Mouse (Mus musculus) right cerebral cortex, postnatal 36 days (tissue): ENCODE results near the gene Tmem151a.

Experiments used
- DNase-seq, 2 experiments: peaks; one replicate each; pipeline ENCODE4 v3.0.0; 2022; ENCODE audit warnings: low spot score in 2 of 2, mixed read lengths in 1 of 2

Tmem151a gene

GRCm38 (mm10) chr19:5068570-5069234 is 16.6 kb downstream of the Tmem151a start:
- no peak for DNase-seq

DNA sequence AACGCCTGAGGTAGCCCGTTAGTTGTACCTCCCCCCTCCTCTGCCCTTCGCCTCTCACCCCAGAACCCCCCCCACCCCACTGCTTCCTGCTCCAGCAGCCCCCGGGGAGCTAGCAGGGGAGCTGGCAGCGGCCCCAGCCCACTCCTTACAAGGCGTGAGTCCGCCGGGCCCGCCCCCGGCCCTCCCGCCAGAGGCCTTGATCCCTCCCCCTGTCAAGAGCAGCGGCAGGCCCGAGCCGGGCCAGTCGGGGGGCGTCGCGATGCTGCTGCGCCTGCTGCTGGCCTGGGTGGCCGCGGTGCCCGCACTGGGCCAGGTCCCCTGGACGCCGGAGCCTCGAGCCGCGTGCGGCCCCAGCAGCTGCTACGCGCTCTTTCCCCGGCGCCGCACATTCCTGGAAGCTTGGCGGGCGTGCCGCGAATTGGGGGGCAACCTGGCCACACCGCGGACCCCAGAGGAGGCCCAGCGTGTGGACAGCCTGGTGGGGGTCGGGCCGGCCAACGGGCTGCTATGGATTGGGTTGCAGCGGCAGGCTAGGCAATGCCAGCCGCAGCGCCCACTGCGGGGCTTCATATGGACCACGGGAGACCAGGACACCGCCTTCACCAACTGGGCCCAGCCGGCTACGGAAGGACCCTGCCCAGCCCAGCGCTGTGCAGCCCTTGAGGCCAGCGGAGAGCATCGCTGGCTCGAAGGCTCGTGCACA is 17.3 kb downstream of the Tmem151a start, which contains the start of gene Cd248:
TSS of gene Cd248 (plus strand) at position 212 of the 703 bp plus-strand sequence.
- DNase-seq = no peak

GRCm38 (mm10) chr19:5067040-5067799 is 18.1 kb downstream of the Tmem151a start:
- no peak for DNase-seq

GRCm38 (mm10) chr19:5065104-5065503 is 20.2 kb downstream of the Tmem151a start:
- DNase-seq = no peak

GRCm38 (mm10) chr19:5062446-5062845 is 22.9 kb downstream of the Tmem151a start:
- no peak for DNase-seq

DNA sequence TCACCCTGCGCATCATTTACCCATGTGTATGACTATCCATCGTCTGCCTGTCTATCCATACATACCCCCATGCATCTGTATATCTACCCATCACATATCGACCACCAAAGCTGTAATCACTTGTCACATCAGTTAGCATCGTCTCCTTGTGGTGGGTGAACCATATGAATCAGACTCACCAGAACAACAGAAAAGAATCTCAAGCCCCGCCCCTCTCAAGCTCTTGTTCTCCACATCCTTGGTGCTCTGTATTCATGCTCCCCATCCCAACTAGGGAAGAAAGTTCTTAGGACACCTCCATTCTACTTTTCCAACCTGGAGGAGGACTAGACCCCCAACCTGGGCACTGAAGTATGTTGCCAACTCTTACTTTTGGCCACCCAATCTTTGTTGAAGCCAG is 23.3 kb downstream of the Tmem151a start:
- DNase-seq = no peak

- DNase-seq = no peak
Observed at GRCm38 (mm10) chr19:5060365-5061330, 24.7 kb downstream of the Tmem151a start.

GRCm38 (mm10) chr19:5058801-5059771 is 26.2 kb downstream of the Tmem151a start:
- no peak for DNase-seq

DNA sequence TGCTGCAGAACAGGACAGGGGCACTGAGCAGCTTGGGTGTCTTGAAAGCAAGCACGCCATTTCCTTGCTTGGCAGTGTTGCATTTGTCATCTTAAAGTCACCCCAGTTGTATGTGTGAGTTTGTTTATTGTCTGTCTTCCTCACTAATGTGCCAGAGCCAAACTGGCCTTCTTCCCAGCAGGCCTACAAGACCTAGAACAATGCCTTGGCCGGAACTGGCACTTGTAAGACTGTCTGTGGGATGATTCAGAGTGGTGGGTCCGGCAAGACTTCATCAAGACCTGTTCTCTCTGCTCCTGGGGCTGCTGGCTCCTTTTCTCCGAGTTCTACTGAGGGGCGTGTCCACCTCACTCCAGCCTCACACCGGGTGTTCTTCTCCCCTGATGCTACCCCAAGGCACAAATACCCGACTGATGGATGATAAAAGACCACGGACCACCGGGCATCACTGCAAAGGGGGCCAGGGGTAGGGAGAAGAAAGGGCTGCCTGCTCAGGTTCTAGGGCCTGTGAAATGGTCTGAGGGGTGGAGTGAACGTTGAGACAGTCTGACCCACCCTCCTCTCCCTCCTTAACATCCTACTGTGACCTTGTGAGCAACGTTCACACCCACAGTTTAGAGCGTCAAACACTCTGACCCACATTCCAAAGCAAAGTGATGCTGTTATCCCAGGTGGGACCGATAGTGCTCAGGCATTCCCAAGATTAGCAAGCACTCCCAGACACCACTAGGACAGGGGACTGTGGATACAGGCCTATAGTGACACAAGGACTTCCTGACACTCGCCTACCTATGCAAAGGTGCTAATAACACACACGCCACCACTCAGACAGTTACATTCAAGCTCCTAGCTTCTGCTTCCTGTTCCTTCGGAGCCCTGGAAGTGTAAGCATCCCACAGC is 27.2 kb downstream of the Tmem151a start:
- DNase-seq = no peak

- no peak for DNase-seq
Observed at GRCm38 (mm10) chr19:5056251-5056650, 29.1 kb downstream of the Tmem151a start.

DNA sequence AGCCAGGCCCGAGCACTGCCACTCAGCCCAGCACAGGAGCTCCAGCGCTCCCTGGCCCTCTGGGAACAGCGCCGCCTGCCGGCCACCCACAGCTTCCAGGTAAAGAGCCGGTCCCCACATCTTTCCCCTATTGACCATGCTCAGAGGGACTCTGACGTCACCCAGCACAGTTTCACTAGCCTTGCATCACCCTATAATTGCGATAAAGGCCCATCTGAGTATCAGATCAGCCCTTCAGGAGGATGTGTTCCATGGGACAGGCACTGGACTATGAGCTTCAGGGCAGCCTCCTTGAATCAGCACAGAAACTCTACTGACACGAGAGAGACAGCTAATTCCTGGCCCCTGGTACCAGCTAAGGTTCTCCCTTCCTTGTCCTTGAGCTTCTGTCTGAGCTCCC is 31.4 kb downstream of the Tmem151a start:
- no peak for DNase-seq

GRCm38 (mm10) chr19:5052853-5053252 is 32.5 kb downstream of the Tmem151a start:
- no peak for DNase-seq

- DNase-seq = peak; percentile 41 to 66
Observed at GRCm38 (mm10) chr19:5052166-5052822, 33.0 kb downstream of the Tmem151a start.

DNA sequence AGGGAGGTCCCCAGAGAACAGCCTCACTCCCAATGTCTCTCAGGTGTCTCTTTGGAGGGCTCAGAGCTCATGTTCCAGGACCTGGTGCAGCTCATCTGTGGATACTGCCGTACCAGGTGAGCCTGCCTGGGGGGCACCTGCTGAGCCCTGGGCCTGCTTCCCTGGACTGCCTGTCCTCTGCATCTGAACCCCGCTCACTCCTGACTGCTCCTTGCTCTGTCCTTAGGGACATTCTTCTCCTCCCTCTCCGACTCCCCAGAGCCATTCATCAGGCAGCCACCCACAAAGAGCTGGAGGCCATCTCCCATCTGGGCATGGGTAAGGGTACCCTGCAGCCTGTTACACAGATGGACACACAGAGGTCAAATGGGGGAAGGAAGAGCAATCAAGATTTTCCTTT is 33.8 kb downstream of the Tmem151a start:
- DNase-seq = no peak

- DNase-seq = no peak
Observed at GRCm38 (mm10) chr19:5051031-5051430, 34.3 kb downstream of the Tmem151a start.

GRCm38 (mm10) chr19:5050047-5050905 is 35.1 kb downstream of the Tmem151a start, which contains the start of gene Rin1:
Rin1 (plus strand) TSS chr19:5050481.
- peak; percentile 77 to 88 for DNase-seq

- DNase-seq = no peak
Observed at GRCm38 (mm10) chr19:5049325-5049724, 36.0 kb downstream of the Tmem151a start.
